Mouse (Mus musculus): ENCODE results near the gene Tmem126b. TPM values are rescaled to one million over a fixed set of nuclear protein-coding genes. Genes with fewer than 3 reads are reported as not detected.

The Tmem126b gene
- 29.2 and 32.1 TPM in 2 replicates for polyA plus RNA-seq (2015; fragmentation: Nextera tagmentation; extraction: Ambion mirVana)

GRCm38 (mm10) chr7:90475793-90476312, at the start of gene Tmem126b:
Gene Tmem126b (minus strand): TSS chr7:90476001.
- peaks cover 15% of the 10 kb centered on the region for H3K36me3 ChIP-seq
- ATAC-seq (ENCODE audit: extremely low read depth, insufficient number of reproducible peaks, low FRiP score, low TSS enrichment): peak; percentile 100
- H3K27ac ChIP-seq (replicated peaks): peak within 1 kb of the TSS; percentile 65
- peaks cover 14% of the 10 kb centered on the region for H3K4me1 ChIP-seq
- peak within 1 kb of the TSS; percentile 95 for H3K4me2 ChIP-seq
- peak within 1 kb of the TSS; percentile 83 for H3K9ac ChIP-seq
- no peaks in the 10 kb centered on the region for H3K9me3 ChIP-seq
- peak within 1 kb of the TSS; percentile 70 for H3K4me3 ChIP-seq
- WGBS: under 1% methylated on average over 36 of the region's 36 CpGs
- H3K27me3 ChIP-seq (replicated peaks): peaks cover 8% of the 10 kb centered on the region

GRCm38 (mm10) chr7:90512293-90512692, 36.5 kb upstream of the Tmem126b start:
- H3K4me3 ChIP-seq: no peak overlapping the region
- no peaks in the 10 kb centered on the region for H3K4me1 ChIP-seq
- H3K9me3 ChIP-seq: no peaks in the 10 kb centered on the region
- H3K4me2 ChIP-seq: no peak overlapping the region
- ATAC-seq (ENCODE audit: extremely low read depth, insufficient number of reproducible peaks, low FRiP score, low TSS enrichment): no peak
- H3K27ac ChIP-seq (replicated peaks): no peak overlapping the region
- H3K36me3 ChIP-seq: no peaks in the 10 kb centered on the region
- no peak overlapping the region for H3K9ac ChIP-seq
- no peaks in the 10 kb centered on the region for H3K27me3 ChIP-seq (replicated peaks)

DNA sequence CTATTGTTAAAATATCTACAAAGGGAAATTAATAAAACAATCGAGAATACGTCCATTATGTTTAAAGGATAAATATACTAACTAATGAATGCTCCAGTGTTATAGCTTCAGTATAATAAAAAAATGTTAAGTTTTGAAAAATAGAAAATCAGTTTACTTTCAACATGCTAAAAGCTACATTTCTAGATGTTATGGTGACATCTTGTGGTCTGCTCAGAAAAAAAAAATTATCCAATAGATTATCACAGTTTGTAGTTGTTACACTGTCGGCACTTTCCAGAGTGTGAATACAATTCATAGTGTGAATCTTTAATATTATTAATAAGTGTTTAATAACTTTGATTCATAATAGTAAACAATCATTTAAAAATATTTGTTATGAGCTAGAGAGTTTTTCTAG, 32.3 kb upstream of the Tmem126b start:
- ATAC-seq (ENCODE audit: extremely low read depth, insufficient number of reproducible peaks, low FRiP score, low TSS enrichment): no peak
- WGBS: 54% methylated on average over 3 of the region's 3 CpGs
- no peak overlapping the region for H3K9ac ChIP-seq
- no peaks in the 10 kb centered on the region for H3K4me1 ChIP-seq
- no peak overlapping the region for H3K4me2 ChIP-seq
- no peak overlapping the region for H3K27ac ChIP-seq (replicated peaks)
- no peak overlapping the region for H3K4me3 ChIP-seq
- H3K9me3 ChIP-seq: no peaks in the 10 kb centered on the region
- H3K36me3 ChIP-seq: no peaks in the 10 kb centered on the region
- no peaks in the 10 kb centered on the region for H3K27me3 ChIP-seq (replicated peaks)

GRCm38 (mm10) chr7:90482607-90483006, 6.8 kb upstream of the Tmem126b start:
- no peak overlapping the region for H3K4me3 ChIP-seq
- H3K4me2 ChIP-seq: no peak overlapping the region
- H3K27ac ChIP-seq (replicated peaks): no peak overlapping the region
- H3K9ac ChIP-seq: no peak overlapping the region
- H3K36me3 ChIP-seq: no peaks in the 10 kb centered on the region
- no peak for ATAC-seq (ENCODE audit: extremely low read depth, insufficient number of reproducible peaks, low FRiP score, low TSS enrichment)
- H3K27me3 ChIP-seq (replicated peaks): peaks cover 3% of the 10 kb centered on the region
- H3K9me3 ChIP-seq: no peaks in the 10 kb centered on the region
- no peaks in the 10 kb centered on the region for H3K4me1 ChIP-seq
- 81% methylated on average over 2 of the region's 2 CpGs for WGBS

GRCm38 (mm10) chr7:90476313-90477245, 778 bp upstream of the Tmem126b start, which contains the start of gene Dlg2:
Gene Dlg2 (plus strand): TSS chr7:90476672.
- Histone ChIP-seq H3K36me3 (peaks cover 10% of the 10 kb centered on the region), H3K27me3 (replicated peaks) (peaks cover 8% of the 10 kb centered on the region), H3K27ac (replicated peaks) (peak within 1 kb of the TSS; percentile 65), H3K4me1 (peaks cover 14% of the 10 kb centered on the region), H3K4me2 (peak within 1 kb of the TSS; percentile 95), H3K4me3 (peak within 1 kb of the TSS; percentile 70), H3K9ac (peak within 1 kb of the TSS; percentile 83), H3K9me3 (no peaks in the 10 kb centered on the region)
- under 1% methylated on average over 31 of the region's 32 CpGs for whole genome bisulfite sequencing
- ATAC-seq (ENCODE audit: extremely low read depth, insufficient number of reproducible peaks, low FRiP score, low TSS enrichment): no peak

DNA sequence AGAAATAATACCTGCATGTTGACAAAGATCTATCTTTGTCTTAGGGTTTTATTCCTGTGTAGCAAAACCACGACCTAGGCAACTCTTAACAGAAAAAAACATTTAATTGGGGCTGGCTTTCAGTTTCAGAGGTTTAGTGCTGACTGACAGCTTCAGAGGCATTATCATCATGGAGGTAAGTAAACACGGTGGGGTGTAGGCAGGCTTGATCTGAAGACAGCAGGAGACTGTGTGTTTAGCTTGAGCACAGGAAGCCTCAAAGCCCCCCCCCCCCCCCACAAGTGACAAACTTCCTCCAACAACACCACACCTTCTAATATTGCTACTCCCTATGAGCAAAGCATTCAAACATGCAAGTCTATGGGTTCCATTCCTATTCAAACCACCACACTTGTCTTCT, 2.3 kb downstream of the Tmem126b start:
- Histone ChIP-seq H3K36me3 (peaks cover 34% of the 10 kb centered on the region), H3K9me3 (no peaks in the 10 kb centered on the region), H3K27ac (replicated peaks) (no peak overlapping the region), H3K4me1 (peaks cover 14% of the 10 kb centered on the region), H3K4me3 (no peak overlapping the region), H3K4me2 (no peak overlapping the region), H3K27me3 (replicated peaks) (peaks cover 5% of the 10 kb centered on the region; the same call in 1 of the 2 replicates), H3K9ac (no peak overlapping the region)
- ATAC-seq (ENCODE audit: extremely low read depth, insufficient number of reproducible peaks, low FRiP score, low TSS enrichment): no peak
- WGBS: 44% methylated on average over 2 of the region's 2 CpGs

DNA sequence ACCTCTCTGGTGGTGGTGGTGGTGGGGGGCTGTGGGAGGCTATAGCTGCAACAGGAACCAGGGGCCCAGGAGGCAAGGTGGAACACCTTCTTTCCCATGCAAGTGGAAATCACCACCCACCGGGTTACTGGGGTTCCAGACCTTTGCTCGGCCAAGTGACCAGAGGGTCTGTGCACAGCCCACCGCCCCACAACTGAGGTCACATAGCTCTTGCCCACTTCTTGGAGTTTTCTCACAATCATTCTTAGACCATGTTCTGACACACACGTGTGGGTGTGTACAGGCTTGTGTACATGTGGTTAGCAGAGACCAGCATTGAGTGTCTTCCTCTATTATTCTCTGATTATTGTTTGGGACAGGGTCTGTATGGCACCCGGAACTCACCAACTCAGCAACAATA, 14.4 kb downstream of the Tmem126b start:
- H3K9ac ChIP-seq: no peak overlapping the region
- ATAC-seq (ENCODE audit: extremely low read depth, insufficient number of reproducible peaks, low FRiP score, low TSS enrichment): no peak
- peaks cover 2% of the 10 kb centered on the region; the same call in 1 of the 2 replicates for H3K36me3 ChIP-seq
- no peak overlapping the region for H3K4me2 ChIP-seq
- no peak overlapping the region for H3K27ac ChIP-seq (replicated peaks)
- H3K4me1 ChIP-seq: peaks cover 4% of the 10 kb centered on the region
- H3K9me3 ChIP-seq: no peaks in the 10 kb centered on the region
- peaks cover 17% of the 10 kb centered on the region for H3K27me3 ChIP-seq (replicated peaks)
- H3K4me3 ChIP-seq: no peak overlapping the region
- WGBS: 82% methylated on average over 5 of the region's 5 CpGs

- no peak overlapping the region for H3K4me3 ChIP-seq
- H3K36me3 ChIP-seq: no peaks in the 10 kb centered on the region
- H3K4me1 ChIP-seq: peaks cover 9% of the 10 kb centered on the region
- H3K27ac ChIP-seq (replicated peaks): no peak overlapping the region
- peaks cover 17% of the 10 kb centered on the region for H3K27me3 ChIP-seq (replicated peaks)
- ATAC-seq (ENCODE audit: extremely low read depth, insufficient number of reproducible peaks, low FRiP score, low TSS enrichment): no peak
- H3K9me3 ChIP-seq: no peaks in the 10 kb centered on the region
- peak overlapping the region; percentile 48 for H3K4me2 ChIP-seq
- no peak overlapping the region for H3K9ac ChIP-seq
- WGBS: 19% methylated on average over 14 of the region's 14 CpGs
These were observed 14.9 kb downstream of the Tmem126b start for GRCm38 (mm10) chr7:90460930-90461329.

GRCm38 (mm10) chr7:90460330-90460729, 15.5 kb downstream of the Tmem126b start:
- Histone ChIP-seq H3K27me3 (replicated peaks) (peaks cover 17% of the 10 kb centered on the region), H3K9me3 (no peaks in the 10 kb centered on the region), H3K4me2 (no peak overlapping the region; the same call in 1 of the 2 replicates), H3K36me3 (no peaks in the 10 kb centered on the region), H3K4me3 (no peak overlapping the region), H3K27ac (replicated peaks) (no peak overlapping the region), H3K9ac (no peak overlapping the region), H3K4me1 (peaks cover 14% of the 10 kb centered on the region)
- no peak for ATAC-seq (ENCODE audit: extremely low read depth, insufficient number of reproducible peaks, low FRiP score, low TSS enrichment)
- 32% methylated on average over 10 of the region's 10 CpGs for WGBS

DNA sequence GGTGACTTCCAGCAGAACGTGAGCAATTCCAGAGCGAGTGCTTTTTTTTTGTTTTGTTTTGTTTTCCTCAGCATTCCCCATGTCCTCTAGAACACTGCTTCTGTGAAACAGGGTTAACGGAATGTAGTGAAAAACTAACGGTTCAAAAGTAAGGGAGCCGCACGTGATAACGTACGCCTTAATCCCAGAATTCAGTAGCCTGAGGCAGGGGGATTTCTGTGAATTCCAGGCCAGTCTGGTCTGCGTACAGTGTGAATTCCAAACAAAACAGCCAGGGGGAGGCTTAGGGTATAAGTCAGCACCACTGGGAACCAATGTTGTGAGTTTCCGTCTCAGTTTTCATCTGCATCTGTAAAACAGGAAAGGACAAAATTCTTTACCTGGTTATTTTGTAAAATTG, 18.3 kb downstream of the Tmem126b start:
- peaks cover 24% of the 10 kb centered on the region for H3K36me3 ChIP-seq
- peak overlapping the region; percentile 91 for H3K27ac ChIP-seq (replicated peaks)
- peak overlapping the region; percentile 72 for H3K4me2 ChIP-seq
- peaks cover 14% of the 10 kb centered on the region for H3K4me1 ChIP-seq
- peaks cover 17% of the 10 kb centered on the region for H3K27me3 ChIP-seq (replicated peaks)
- H3K9ac ChIP-seq: peak overlapping the region; percentile 87
- H3K4me3 ChIP-seq: peak overlapping the region; percentile 73
- 10% methylated on average over 10 of the region's 10 CpGs for WGBS
- H3K9me3 ChIP-seq: no peaks in the 10 kb centered on the region
- no peak for ATAC-seq (ENCODE audit: extremely low read depth, insufficient number of reproducible peaks, low FRiP score, low TSS enrichment)

GRCm38 (mm10) chr7:90456845-90457468, 18.8 kb downstream of the Tmem126b start, which contains the start of gene Tmem126a:
Gene Tmem126a (minus strand): TSS chr7:90457229.
- peak within 1 kb of the TSS; percentile 87 for H3K9ac ChIP-seq
- ATAC-seq (ENCODE audit: extremely low read depth, insufficient number of reproducible peaks, low FRiP score, low TSS enrichment): peak; percentile 95
- H3K4me3 ChIP-seq: peak within 1 kb of the TSS; percentile 73
- H3K27ac ChIP-seq (replicated peaks): peak within 1 kb of the TSS; percentile 91
- peak within 1 kb of the TSS; percentile 72 for H3K4me2 ChIP-seq
- H3K36me3 ChIP-seq: peaks cover 30% of the 10 kb centered on the region
- under 1% methylated on average over 41 of the region's 41 CpGs for WGBS
- peaks cover 17% of the 10 kb centered on the region for H3K27me3 ChIP-seq (replicated peaks)
- no peaks in the 10 kb centered on the region for H3K9me3 ChIP-seq
- peaks cover 14% of the 10 kb centered on the region for H3K4me1 ChIP-seq

Data from heart, embryonic 13.5 days (tissue).